Mouse (Mus musculus): Measurements from ENCODE around the gene Dpm2. TPM values are rescaled to one million over a fixed set of nuclear protein-coding genes. Genes with fewer than 3 reads are reported as not detected.

Dpm2 gene
- polyA plus RNA-seq, 1 experiment = 160 TPM

DNA sequence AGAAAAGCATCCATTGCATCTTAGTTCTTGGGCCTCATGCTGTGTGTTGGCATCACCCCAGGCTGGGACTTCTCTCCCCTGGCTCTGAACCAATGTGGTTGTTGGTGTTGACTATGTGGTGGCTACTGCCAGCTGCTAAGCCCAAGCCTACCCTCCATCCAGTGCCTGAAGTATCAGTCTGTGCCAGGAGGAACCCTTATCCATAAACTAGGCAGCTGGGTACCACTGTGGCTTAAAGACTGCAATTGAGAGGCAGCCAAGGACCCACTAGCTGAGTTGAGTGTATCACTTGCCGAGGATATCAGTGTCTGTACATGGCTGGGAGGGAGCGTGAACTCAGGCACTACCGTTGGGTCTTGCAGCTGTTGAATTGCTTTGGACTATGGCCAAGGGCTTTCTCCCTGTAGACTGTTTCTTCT lies 27.6 kb upstream of the Dpm2 start:
- no peak for DNase-seq (ENCODE audit: low read depth, low spot score)
- 23% methylated on average over 3 of the region's 3 CpGs for WGBS

DNA sequence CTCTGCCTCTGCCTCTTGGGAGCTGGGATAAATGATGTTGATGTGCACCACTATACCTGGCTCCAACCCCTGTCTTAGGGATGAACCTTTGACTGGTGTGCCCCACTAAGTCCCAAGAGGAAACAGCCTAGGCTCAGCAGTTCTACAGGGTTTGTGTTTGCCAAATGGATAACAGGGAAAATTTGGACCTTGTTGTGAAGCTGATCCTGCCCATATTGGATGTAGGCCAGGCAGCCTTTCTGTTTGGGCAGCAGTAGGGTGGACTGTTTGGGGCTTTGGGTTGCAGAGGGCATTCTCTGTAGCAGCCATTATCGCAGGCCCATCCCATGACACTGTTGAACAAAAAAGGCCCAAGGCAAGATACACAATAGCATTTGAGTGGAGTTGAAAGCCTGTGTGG lies 23.7 kb upstream of the Dpm2 start:
- 85% methylated on average over 1 of the region's 1 CpGs for WGBS
- DNase-seq (ENCODE audit: low read depth, low spot score) = no peak

DNA sequence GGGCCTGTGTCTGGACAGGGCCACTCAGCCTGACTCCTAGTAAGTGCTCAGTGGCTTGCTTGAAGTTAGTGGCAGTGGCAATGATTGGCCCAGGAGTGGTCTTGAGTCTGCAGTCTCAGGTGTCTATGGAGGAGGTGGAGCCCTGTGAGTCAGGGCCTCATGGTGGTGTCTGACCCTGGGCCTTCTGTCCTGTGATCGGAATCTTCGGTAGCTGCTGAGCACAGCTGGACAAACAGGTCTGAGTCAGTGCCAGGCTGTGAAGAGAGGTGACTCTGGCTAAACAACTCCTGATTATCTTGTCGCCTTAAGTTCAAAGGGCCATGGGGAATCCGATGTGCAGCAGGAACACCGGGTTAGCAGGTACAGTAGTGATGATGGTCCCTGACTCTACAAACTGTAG lies 23.3 kb upstream of the Dpm2 start:
- WGBS = 53% methylated on average over 5 of the region's 5 CpGs
- DNase-seq (ENCODE audit: low read depth, low spot score) = no peak

DNA sequence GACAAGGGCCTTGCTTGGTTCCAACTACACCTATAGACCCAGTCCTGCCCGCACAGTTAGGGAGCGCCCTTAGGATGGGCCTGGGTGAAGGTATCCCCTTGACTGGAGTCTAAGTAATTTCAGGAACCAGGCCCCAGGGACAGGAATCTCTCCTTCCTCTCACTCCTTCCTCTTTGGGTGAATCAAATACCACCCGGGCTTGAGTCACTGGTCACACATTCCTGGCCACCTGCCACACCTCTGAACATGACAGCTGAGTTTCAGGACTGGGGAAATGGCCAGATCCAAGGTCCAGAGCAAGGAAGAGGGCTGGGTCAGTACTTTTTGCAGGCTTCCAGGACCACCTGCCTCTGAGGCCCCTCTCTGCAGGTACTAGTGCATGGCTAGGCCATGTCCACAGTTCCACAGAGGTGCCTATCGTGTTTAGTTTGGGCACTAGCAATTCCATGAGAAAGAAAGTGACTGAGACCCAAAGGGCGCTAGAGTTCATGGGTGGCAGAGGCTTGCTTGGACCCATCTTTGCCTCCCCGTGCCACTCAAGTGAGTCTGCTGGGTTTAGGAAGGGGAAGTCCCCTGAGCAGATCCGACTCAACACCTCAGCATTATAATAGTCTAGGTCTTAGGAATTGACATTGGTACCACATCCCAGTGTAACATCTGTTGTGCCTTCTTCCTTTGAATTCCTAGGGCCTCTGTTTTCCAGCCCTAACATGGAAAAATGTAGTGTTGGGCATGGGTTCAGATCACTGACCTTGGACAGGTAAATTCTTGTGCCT lies 22.5 kb upstream of the Dpm2 start:
- 70% methylated on average over 7 of the region's 7 CpGs for WGBS
- DNase-seq (ENCODE audit: low read depth, low spot score) = no peak

DNA sequence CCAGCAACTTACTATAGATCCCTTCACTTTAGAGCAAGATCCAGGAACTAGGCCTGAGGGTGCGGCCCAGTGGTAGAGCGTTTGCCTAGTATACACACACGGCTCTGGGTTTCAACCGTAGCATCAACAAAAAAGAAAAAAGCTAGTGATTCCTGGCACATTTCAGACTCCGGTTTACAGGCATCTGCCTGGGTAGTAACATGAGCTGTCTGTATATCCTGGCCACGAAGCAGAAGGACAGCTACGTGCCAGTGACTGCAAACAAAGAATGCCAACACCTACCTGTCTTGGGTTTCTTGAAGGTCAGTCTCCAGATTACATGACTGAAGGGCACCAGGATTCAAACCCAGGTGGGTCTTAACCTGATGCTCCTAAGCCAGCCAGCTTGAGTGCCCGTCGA lies 21.5 kb upstream of the Dpm2 start:
- 48% methylated on average over 9 of the region's 9 CpGs for WGBS
- no peak for DNase-seq (ENCODE audit: low read depth, low spot score)

DNA sequence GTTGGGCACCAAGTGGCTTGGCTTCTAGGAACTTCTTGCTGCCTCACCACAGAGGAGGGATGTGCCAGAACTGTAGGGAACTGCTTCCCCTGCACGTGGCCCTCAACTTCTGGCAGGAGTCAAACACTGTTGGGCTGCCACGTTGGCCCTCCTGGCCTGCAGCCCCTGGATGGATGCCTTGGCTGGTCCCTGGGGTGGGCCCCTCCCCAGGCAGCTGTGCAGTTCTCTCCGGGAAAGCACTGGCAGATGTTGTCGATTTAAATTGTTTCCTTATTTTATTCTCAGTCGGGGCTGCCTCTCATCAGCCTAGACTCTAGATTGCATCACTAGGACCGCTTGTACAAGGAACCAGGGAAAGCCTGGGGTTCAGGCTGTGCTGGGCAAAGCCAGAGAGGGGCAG lies 20.9 kb upstream of the Dpm2 start:
- WGBS = 5% methylated on average over 6 of the region's 6 CpGs
- DNase-seq (ENCODE audit: low read depth, low spot score) = no peak

DNA sequence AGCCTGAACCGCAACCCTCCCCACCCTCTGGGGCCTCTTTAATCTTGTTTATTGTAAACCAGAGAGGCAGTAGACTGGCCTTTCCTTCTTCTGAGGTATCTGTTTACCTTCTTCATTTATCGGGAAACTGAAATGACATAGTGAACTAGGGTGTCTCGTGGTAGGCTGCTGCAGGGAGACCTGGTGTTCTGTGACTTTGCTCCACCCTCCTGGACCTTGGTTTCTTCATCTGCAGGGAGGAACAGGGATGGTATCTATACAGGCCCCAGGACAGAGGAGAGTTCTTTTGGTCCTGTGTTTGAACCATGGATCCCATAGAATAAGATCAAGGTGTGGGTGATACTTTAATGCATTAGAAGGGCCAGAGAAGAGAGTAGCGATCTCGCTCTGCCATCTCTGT lies 19.4 kb upstream of the Dpm2 start:
- no peak for DNase-seq (ENCODE audit: low read depth, low spot score)
- WGBS = 59% methylated on average over 5 of the region's 5 CpGs

DNA sequence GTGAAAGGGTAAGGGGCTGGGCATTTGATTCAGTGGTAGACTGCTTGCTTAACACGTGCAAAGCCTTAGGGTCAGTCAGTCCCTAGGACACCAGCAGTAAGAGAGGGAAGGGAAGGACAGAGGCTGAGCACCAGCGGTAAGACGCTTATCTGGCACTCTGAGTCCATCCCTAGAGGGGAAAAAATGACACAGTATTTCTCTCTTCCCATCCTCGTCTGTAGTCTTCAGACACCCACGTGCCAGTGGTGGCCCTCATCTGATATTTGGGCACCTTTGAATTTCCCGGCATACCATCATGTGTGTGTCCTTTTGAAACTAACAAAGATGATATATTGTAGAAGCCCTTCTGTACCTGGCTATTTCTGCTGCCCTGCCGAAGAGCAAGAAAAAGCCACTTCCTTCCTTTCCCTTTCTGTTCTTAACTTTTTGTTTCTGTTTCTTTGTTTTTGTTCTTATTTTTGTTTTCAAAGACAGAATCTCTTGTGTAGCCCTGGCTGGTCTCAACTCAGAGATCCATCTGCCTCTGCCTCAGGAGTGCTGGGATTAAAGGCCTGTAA lies 17.0 kb upstream of the Dpm2 start:
- no peak for DNase-seq (ENCODE audit: low read depth, low spot score)
- 70% methylated on average over 7 of the region's 7 CpGs for WGBS

DNA sequence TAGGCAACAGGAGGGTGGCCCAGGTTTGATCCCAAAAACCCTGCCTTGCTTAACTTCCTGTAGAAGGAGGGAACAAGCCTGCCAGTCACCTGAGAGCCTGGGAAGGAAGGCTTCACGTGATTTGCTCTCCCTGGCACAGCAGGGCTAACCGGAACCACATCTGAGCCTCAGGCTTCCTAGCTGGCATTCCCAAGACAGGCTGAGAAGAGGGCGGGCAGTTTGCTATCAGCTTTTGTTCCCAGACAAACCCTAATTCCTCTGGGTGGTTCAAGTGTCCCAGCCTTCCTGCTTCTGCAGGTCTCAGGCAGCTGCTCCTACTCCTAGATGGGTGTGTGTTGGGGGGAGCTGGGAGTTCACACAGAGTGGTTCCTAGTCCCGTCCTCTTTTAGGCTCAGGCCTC lies 15.2 kb upstream of the Dpm2 start:
- DNase-seq (ENCODE audit: low read depth, low spot score) = no peak
- 50% methylated on average over 4 of the region's 4 CpGs for WGBS

DNA sequence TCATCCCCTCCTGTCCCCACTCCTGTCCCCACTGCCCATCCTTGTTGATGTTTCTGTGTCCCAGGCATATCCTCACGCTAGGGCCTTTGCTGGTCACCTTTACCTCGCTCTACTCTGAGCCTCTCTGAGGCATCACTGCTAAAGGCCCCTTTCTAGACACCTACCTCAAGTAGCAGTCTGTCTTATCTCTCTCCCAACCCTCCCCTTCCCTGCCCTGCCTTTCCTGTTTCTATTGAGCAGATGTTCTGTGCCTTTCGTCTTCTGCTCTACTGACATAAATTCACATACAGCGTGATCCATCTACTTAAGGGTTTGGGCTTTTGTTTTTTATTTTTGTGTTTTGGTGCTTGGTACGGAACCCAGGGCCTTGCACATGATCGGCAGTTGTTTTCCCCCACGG lies 14.6 kb upstream of the Dpm2 start:
- WGBS = 83% methylated on average over 7 of the region's 7 CpGs
- no peak for DNase-seq (ENCODE audit: low read depth, low spot score)

DNA sequence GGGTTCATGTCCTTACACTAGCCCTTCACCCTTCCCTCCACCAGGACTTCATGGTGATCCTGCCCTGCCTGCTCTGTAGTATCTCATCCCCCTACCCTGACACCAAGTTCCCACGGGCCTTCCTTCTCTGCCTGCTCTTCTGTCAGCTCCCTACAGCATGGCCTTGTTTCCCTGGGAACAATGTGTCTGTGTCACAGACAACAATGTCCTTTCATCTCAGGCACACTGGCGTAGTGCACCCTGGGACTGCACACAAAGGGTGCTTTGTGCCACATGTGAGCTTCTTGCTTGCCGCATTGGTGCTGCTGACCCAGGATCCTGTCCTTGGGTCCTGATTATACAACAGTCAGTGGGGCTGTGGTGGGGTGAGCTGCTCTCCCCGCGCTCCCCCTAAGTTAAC lies 11.1 kb upstream of the Dpm2 start:
- 57% methylated on average over 5 of the region's 5 CpGs for WGBS
- DNase-seq (ENCODE audit: low read depth, low spot score) = no peak

DNA sequence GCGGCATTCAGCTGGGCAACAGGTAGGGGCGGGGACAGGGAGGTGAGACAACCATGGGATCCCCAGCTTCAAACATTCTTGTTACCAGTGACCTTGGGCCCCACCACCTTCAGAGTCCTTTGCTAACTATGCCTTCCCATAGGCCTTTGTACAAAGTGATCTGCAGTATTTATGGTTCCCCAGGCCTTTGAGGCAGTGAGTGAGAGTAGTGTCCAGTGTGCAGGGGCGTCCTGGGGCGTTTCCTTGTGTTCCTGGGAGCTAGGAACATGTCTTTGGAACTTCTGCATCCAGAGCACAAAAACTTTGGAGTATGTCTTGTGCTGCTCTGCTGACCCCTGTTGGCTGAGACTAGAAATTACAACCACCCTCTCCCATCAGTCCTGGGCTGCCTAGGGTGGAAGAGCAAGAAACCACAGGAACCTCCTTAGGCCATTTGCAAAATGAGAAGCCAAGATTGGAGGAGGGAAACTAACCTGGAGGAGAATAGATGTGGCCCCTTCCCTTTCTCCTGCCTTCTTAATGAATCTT lies 4.1 kb upstream of the Dpm2 start:
- 31% methylated on average over 4 of the region's 4 CpGs for WGBS
- no peak for DNase-seq (ENCODE audit: low read depth, low spot score)

DNA sequence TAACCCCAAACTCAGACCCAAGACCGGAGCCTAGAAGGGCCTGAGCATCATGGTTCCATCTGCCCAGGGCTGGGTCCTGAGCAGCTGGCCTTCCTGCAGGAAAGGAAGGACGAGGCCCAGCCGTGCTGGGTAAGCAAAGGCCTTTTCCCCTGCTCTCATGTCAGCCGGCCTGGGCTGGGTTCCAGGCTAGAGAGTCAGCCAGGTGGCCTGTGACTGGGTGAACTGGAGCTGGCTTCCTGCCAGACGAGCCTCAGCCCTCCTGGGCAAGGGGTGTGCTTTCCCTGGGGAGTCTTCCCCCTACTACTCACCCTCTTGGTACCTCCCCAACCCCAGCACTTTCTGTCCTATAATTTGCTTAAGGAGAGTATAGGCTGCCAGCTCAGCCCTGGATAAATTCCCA lies 2.5 kb upstream of the Dpm2 start:
- WGBS = 32% methylated on average over 5 of the region's 5 CpGs
- DNase-seq (ENCODE audit: low read depth, low spot score) = no peak

DNA sequence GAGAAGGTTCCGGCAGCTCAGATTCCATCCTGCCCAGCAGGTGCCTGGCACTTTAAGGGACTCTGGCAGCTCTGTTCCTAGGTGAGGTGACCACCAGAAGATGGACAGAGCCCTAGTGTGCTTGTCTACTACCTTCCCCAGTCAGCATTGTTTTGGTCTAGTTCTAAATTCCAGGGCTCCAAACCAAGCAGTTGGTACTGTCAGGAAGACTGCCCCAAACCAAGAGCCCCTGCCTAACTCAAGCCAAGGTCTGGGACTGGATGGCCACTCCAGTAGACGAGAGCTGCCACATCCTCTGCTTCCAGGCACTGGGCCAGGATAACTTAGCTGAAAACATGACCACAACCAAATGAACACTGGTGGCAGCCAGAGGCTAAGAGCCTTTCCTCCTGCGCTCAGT lies 1.7 kb upstream of the Dpm2 start:
- no peak for DNase-seq (ENCODE audit: low read depth, low spot score)
- WGBS = 88% methylated on average over 3 of the region's 3 CpGs

DNA sequence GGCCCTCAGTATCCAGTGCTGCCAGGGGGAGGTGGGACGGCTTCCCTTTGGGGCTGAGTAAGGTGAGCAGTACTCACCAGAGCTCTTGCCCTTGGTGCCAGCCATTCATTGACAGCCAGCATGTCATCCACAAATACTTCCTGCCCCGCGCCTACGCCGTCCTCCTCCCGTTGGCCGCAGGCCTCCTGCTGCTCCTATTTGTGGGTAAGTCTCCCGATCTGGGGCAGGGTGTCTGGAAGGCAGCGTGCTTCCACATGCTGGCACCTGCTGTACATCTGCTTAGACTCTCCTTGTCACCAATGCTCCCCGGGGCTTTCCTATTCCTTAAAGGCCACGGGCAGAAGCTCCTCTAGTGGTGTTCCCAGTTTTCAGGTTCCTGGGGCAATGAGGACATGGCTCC lies 1.5 kb downstream of the Dpm2 start:
- no peak for DNase-seq (ENCODE audit: low read depth, low spot score)
- WGBS = 88% methylated on average over 11 of the region's 11 CpGs

DNA sequence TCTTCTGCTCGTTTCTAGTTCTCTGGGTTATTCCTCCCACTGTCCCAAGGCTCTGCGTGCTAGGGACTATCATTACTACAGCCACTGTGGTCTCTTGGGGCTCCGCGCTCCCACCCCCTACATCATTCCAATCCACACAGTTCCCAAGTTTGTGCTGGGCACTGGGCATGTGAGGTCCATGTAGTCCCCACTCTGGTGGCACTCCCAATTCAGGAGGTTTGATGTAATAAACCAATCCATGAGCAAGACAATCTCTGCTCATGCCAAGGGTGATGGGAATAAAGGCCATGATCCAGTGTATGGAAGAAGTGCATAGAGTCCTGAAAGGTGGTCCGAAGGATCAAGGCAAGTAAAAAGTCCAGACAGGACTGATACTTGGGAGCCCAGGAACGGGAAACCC lies 3.8 kb downstream of the Dpm2 start, which contains the start of gene Pip5kl1:
Gene Pip5kl1, plus strand, starts transcription at position 301 of the 400 bp plus-strand sequence.
- 73% methylated on average over 6 of the region's 6 CpGs for WGBS
- DNase-seq (ENCODE audit: low read depth, low spot score) = no peak

DNA sequence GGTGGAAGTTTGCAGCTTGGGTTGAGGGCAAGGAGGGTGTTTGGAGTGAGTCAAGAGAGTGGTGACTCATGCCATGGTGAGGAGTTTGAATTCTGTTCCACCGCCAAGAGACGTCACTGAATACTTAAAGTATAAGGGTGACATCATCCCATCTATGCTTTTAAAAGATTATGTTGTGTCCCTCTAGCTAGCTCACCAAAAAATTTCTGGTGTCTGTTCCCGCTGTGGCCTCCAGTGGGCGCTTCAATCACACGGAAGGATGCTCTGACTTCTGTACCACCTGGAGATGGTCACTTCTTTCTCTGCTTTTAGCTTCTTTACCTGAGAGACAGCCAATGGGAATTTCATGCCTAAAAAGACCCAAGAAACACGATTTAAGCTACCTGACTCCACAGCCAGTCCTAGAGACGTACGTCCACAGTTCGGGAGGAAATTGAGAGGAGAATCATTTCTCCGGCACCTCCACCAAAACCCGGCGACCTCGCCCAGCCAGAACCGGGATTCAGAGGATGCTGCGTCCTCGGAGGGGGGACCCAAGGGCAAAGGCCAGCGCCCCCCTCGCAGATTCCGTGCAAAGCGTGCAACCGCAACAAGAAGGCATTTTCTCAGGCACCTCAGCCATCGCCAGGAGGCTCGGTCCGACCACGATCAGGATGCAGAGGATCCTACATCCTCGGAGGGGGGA lies 4.4 kb downstream of the Dpm2 start:
- WGBS = 5% methylated on average over 26 of the region's 26 CpGs
- DNase-seq (ENCODE audit: low read depth, low spot score) = no peak

DNA sequence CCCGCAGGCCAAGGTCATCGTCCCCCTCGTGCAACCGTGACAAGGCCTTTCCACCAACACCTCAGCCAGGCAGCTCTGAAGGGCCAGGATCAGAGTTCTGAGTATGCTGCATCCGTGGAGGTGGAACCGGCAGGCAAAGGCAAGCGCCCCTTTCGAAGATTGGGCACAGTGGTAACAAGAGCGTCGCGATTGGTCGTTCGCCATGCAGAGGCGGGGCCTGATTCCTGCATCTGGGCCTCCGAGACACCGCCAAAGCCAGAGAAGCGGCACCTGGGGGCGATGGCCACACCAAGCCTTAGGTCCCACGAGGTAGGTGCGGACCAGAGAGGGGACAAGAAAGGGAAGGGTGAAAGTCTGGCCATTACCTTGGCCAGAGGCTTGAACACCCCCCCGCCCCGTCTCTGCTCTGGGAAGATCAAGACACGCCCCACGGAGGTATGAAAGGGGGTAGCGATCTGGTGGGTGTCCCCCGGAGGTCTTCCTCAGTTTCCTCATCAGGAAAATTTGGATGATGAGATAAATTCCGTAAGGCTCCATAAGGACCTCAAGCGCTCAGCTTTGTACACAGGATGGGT lies 5.0 kb downstream of the Dpm2 start, which contains the start of gene 9430097D07Rik:
Gene 9430097D07Rik, minus strand, starts transcription at position 99 of the 575 bp plus-strand sequence.
- 21% methylated on average over 28 of the region's 28 CpGs for WGBS
- no peak for DNase-seq (ENCODE audit: low read depth, low spot score)

DNA sequence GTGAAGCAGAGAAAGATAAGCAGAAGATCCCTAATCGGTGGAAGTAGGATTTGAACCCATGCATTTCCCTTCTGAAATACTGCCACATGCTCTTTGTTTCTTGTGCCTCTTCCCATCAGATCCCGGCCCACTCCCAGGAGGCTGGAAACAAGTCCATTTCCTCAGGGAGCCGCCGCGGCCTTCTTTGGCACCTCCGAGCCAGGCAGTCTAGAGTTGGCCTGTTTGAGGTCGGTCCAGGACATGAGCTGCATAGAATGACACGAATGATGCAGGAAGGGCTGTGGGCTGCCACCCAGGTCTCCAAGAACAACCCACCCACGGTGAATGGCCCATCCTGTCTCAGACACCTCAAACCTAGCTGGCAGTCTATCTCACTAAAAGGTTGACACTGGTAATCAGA lies 5.9 kb downstream of the Dpm2 start:
- DNase-seq (ENCODE audit: low read depth, low spot score) = no peak
- WGBS = 89% methylated on average over 9 of the region's 9 CpGs

Data from large intestine, adult 2 months (tissue).